Mouse (Mus musculus) thymus, adult 2 months (tissue): ENCODE data around the gene Tcp11l1. TPM values are rescaled to one million over a fixed set of nuclear protein-coding genes. Genes with fewer than 3 reads are reported as not detected.

Experiments used
- DNase-seq: peaks from one replicate; pipeline ENCODE4 v3.0.0; 2021
- H3K27ac ChIP-seq: fragments of 200-500 bp; 2 replicates; pipeline ENCODE4 v1.5.1; 2012; ENCODE audit warnings: low read length, control low read depth; ENCODE audit not compliant: control insufficient read depth, insufficient read depth
- H3K27me3 ChIP-seq: fragments of 200-500 bp; 2 replicates; pipeline ENCODE4 v1.6.1; 2012; ENCODE audit warnings: mild to moderate bottlenecking, low read length, moderate library complexity, mixed read lengths; ENCODE audit not compliant: control insufficient read depth, insufficient read depth
- H3K36me3 ChIP-seq: fragments of 200-500 bp; 2 replicates; pipeline ENCODE4 v1.6.1; 2012; ENCODE audit warnings: mild to moderate bottlenecking, low read length, moderate library complexity; ENCODE audit not compliant: control insufficient read depth, insufficient read depth
- H3K4me1 ChIP-seq: fragments of 200-500 bp; replicated peaks from 2 replicates; pipeline ENCODE4 v1.6.1; 2012; ENCODE audit warnings: low read length; ENCODE audit not compliant: control insufficient read depth, insufficient read depth
- H3K4me3 ChIP-seq: fragments of 200-500 bp; 2 replicates; pipeline ENCODE4 v1.5.1; 2012; ENCODE audit warnings: mild to moderate bottlenecking, low read length, control low read depth, moderate library complexity; ENCODE audit not compliant: control insufficient read depth, insufficient read depth
- CTCF ChIP-seq: fragments of 200-500 bp; IDR thresholded peaks from 2 replicates; pipeline ENCODE4 v1.5.1; 2012; ENCODE audit warnings: mild to moderate bottlenecking, control low read depth, low read length, moderate library complexity, borderline replicate concordance; ENCODE audit not compliant: control insufficient read depth, poor library complexity, insufficient read depth; ENCODE audit errors: extremely low read depth
- POLR2A ChIP-seq: fragments of 200-500 bp; IDR thresholded peaks from 2 replicates; pipeline ENCODE4 v1.6.1; 2012; ENCODE audit warnings: mild to moderate bottlenecking, low read length, control low read depth, moderate library complexity; ENCODE audit not compliant: control insufficient read depth, poor library complexity, insufficient read depth; ENCODE audit errors: extremely low read depth
- WGBS: fragments of 180-500 bp; shearing (Covaris S2); methylation state at CpG from one replicate; pipeline ENCODE4 v1.1.7; 2018; 5-methylcytosine and 5-hydroxymethylcytosine counted together
- polyA plus RNA-seq: library from polyadenylated mRNA; depleted of rRNA; stranded (reverse); fragments of >200 nt; gene quantifications from 2 replicates; pipeline ENCODE4 v1.2.3, GENCODE M21; 2012

The Tcp11l1 gene
- polyA plus RNA-seq, 1 experiment = 2.0 TPM

DNA sequence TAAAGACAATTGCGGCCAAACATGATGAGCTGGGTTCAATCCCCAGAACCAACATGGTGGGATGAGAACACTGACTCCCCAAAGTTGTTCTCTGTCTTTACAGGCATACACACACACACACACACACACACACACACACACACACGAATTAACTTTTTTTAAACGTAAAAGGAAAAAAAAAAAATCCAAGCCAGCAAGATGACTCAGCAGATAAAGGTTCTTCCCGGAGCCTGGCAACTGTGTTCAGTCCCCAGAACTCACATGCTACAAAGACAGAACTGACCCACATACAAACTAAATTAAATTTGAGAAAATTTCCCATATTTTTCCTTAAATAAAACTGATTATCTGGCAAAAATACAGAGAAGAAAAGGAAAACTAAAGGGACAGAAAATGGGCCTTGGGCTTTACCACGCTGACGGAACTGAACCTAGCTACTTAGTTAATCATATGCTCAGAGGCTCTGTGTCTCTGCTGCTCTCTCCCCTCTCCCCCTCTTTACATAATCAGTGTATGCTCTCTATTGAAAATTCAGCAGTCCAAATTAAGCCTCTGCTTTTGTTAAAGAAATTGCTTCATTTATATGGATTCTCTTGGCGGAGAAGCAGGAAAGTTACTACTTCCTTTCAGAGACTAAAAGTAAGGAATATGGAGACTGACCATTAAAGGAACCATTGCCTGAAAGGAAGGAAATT, 20.7 kb upstream of the Tcp11l1 start:
- no peaks in the 10 kb centered on the region for H3K36me3 ChIP-seq
- TF ChIP-seq POLR2A = no peak
- no peak for TF ChIP-seq CTCF
- no peak overlapping the region for H3K27ac ChIP-seq
- no peaks in the 10 kb centered on the region for H3K4me1 ChIP-seq
- H3K27me3 ChIP-seq = no peaks in the 10 kb centered on the region
- no peak overlapping the region for H3K4me3 ChIP-seq
- 64% methylated on average over 7 of the region's 7 CpGs for WGBS
- DNase-seq = no peak

DNA sequence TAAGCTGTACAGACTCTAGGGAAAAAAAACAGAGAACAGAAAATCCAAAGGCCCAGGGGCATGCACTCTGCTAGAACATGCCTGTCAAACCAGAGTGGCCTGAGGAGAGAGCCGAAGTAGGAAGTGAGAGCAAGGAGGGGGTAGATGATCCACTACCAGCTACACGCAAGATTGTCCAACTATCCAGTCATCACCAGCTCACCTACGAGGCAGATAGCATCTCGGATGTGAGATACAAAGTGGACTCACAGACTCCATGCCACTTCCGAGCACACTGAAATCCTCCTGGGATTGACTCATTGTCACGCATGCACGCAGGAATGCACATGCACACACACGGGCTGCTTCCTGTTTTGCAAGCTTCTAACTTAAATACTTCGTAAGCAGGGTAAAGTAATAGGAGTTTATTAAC, 20.1 kb upstream of the Tcp11l1 start:
- H3K27me3 ChIP-seq = no peaks in the 10 kb centered on the region
- no peaks in the 10 kb centered on the region for H3K4me1 ChIP-seq
- 42% methylated on average over 9 of the region's 9 CpGs for WGBS
- no peak overlapping the region for H3K27ac ChIP-seq
- no peak overlapping the region for H3K4me3 ChIP-seq
- TF ChIP-seq POLR2A (no peak), CTCF (no peak)
- no peaks in the 10 kb centered on the region for H3K36me3 ChIP-seq
- no peak for DNase-seq

DNA sequence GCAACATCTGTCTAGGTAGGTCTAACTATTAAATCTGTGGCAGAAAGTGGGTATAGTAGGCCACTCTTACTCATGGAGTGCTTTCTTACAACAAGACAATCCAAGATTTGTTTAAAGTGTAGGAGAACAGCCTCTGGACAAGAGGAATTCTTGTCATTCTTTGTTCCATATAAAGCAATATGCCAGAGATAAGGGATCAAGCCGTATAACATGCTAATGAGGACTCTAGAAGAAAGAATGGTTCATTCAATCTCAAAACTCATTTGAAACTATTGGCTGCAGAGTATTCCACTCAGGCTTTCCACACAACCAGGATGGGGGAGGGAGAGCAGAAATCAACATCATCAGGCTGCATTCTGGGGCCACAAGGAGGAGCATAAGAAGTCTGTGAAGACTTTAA, 15.4 kb upstream of the Tcp11l1 start:
- TF ChIP-seq CTCF (no peak), POLR2A (no peak)
- no peak for DNase-seq
- no peak overlapping the region for H3K27ac ChIP-seq
- no peaks in the 10 kb centered on the region for H3K4me1 ChIP-seq
- H3K4me3 ChIP-seq = no peak overlapping the region
- H3K36me3 ChIP-seq = no peaks in the 10 kb centered on the region
- H3K27me3 ChIP-seq = no peaks in the 10 kb centered on the region
- WGBS = 89% methylated on average over 1 of the region's 1 CpGs

DNA sequence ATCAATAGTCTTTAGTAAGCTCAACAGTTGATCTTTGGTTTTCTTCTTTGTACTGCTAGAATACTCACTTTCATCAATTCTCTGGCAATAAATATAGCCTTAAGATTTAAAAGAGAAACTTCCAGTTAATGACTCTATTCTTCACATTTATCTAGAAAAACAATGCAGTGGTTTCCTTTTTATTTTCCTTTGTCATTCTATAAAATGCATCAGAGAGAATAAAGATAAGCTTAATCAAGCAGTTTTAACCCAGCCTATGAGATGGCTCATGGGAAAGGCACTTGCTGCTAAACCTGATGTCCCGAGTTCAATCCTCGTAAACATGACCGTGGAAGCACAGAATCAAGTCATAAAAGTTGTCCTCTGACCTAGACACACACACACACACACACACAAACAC, 10.1 kb upstream of the Tcp11l1 start:
- no peak overlapping the region for H3K27ac ChIP-seq
- no peaks in the 10 kb centered on the region for H3K4me1 ChIP-seq
- DNase-seq = no peak
- no peak overlapping the region for H3K4me3 ChIP-seq
- TF ChIP-seq POLR2A = no peak
- TF ChIP-seq CTCF = no peak
- H3K27me3 ChIP-seq = no peaks in the 10 kb centered on the region
- no peaks in the 10 kb centered on the region for H3K36me3 ChIP-seq
- 91% methylated on average over 3 of the region's 3 CpGs for WGBS

DNA sequence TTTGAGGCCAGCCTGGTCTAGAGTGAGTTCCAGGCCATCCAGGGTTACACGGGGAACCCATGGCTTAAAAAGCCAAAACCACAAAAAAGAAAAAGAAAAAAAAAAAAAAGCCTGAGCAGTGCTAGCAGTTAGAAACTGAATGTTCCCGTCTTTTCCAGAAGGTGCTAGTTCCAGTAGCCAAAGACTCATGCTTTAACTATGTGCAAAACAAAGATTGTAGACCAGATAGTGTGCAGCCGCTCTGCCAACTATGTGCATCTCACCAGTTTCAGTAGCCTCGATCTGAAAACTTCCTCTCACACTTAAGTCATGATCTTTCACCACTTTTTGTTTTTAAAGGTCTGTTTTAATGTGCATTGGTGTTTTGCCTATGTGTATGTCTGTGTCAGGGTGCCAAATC, 5.9 kb upstream of the Tcp11l1 start:
- Histone ChIP-seq H3K27ac (no peak overlapping the region), H3K4me1 (no peaks in the 10 kb centered on the region), H3K27me3 (no peaks in the 10 kb centered on the region), H3K4me3 (no peak overlapping the region), H3K36me3 (no peaks in the 10 kb centered on the region)
- no peak for TF ChIP-seq CTCF
- no peak for DNase-seq
- WGBS = 32% methylated on average over 4 of the region's 4 CpGs

DNA sequence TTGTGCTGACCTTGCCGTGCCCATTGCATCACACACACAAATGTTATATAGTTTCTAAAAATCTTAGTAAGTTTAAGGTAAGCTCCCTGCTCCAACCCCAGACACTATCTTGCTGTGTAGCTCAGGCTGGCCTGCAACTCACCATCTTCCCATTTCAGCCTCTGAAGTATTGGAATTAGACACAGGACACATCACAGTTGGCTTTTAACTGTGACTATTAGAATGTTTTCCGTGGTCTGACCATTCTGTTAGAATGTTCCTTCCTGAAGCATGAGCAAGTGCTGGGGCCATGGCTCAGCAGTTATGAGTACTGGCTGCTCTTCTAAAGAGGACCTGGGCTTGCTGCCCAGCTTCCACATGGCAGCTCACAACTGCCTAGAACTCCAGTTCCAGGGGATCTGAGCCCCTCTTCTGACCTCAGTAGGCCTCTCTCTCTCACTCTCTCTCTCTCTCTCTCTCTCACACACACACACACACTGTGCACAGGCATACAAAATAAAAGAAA, 5.3 kb upstream of the Tcp11l1 start:
- H3K36me3 ChIP-seq = no peaks in the 10 kb centered on the region
- H3K4me3 ChIP-seq = no peak overlapping the region
- no peak for DNase-seq
- peaks cover 3% of the 10 kb centered on the region; the same call in 1 of the 2 replicates for H3K27me3 ChIP-seq
- 0 out of 2 replicates have a peak, but pooled peaks cover 3% of the 10 kb centered on the region for H3K4me1 ChIP-seq
- no peak overlapping the region for H3K27ac ChIP-seq
- WGBS = 59% methylated on average over 2 of the region's 2 CpGs
- TF ChIP-seq CTCF (no peak), POLR2A (no peak)
